Mouse (Mus musculus): ENCODE data around the gene 6430531B16Rik. TPM values are rescaled to one million over a fixed set of nuclear protein-coding genes. Genes with fewer than 3 reads are reported as not detected.

Gene 6430531B16Rik
- total and polyA plus RNA-seq, 3 experiments: 0.11 TPM; not detected in 2

GRCm38 (mm10) chr7:139974307-139974706, 4.2 kb downstream of the 6430531B16Rik start:
- no peaks in the 10 kb centered on the region for H3K9me3 ChIP-seq (replicated peaks)
- ATAC-seq (ENCODE audit: extremely low read depth, insufficient number of reproducible peaks, low FRiP score, poor library complexity, severe bottlenecking) (no peak), DNase-seq (ENCODE audit: low spot score) (no peak)
- no peaks in the 10 kb centered on the region for H3K36me3 ChIP-seq (replicated peaks)
- no peak overlapping the region for H3K4me3 ChIP-seq (ENCODE audit: low read depth, low read length)
- H3K4me1 ChIP-seq (ENCODE audit: insufficient read depth, low read depth, low read length): no peaks in the 10 kb centered on the region; the same call in 1 of the 2 replicates
- TF ChIP-seq GATA2 (IDR thresholded peaks at IDR 0.05; ENCODE audit: borderline replicate concordance, low read depth, low read length) (no peak), TAL1 (conservative IDR thresholded peaks at IDR 0.05; ENCODE audit: low read depth, low read length) (no peak), POLR2AphosphoS5 (IDR thresholded peaks at IDR 0.05; ENCODE audit: insufficient replicate concordance, low read depth, low read length) (no peak), GATA1 (IDR thresholded peaks at IDR 0.05; ENCODE audit: borderline replicate concordance, low read length) (no peak), CTCF (IDR thresholded peaks at IDR 0.05; ENCODE audit: low read depth, low read length) (no peak)
- peaks cover 14% of the 10 kb centered on the region; the same call in 1 of the 2 replicates for H3K27me3 ChIP-seq (ENCODE audit: insufficient read depth, low read length)

- no peaks in the 10 kb centered on the region; the same call in 1 of the 2 replicates for H3K4me1 ChIP-seq (ENCODE audit: insufficient read depth, low read depth, low read length)
- ATAC-seq (ENCODE audit: extremely low read depth, insufficient number of reproducible peaks, low FRiP score, poor library complexity, severe bottlenecking) (no peak), DNase-seq (ENCODE audit: low spot score) (no peak)
- no peak overlapping the region for H3K4me3 ChIP-seq (ENCODE audit: low read depth, low read length)
- H3K27me3 ChIP-seq (ENCODE audit: insufficient read depth, low read length): peaks cover 10% of the 10 kb centered on the region; the same call in 1 of the 2 replicates
- no peaks in the 10 kb centered on the region for H3K36me3 ChIP-seq (replicated peaks)
- TF ChIP-seq TAL1 (conservative IDR thresholded peaks at IDR 0.05; ENCODE audit: low read depth, low read length) (no peak), CTCF (IDR thresholded peaks at IDR 0.05; ENCODE audit: low read depth, low read length) (no peak), GATA1 (IDR thresholded peaks at IDR 0.05; ENCODE audit: borderline replicate concordance, low read length) (no peak), POLR2AphosphoS5 (IDR thresholded peaks at IDR 0.05; ENCODE audit: insufficient replicate concordance, low read depth, low read length) (no peak), GATA2 (IDR thresholded peaks at IDR 0.05; ENCODE audit: borderline replicate concordance, low read depth, low read length) (no peak)
- H3K9me3 ChIP-seq (replicated peaks): no peaks in the 10 kb centered on the region
Measured at GRCm38 (mm10) chr7:139972923-139973331, 5.6 kb downstream of the 6430531B16Rik start.

DNA sequence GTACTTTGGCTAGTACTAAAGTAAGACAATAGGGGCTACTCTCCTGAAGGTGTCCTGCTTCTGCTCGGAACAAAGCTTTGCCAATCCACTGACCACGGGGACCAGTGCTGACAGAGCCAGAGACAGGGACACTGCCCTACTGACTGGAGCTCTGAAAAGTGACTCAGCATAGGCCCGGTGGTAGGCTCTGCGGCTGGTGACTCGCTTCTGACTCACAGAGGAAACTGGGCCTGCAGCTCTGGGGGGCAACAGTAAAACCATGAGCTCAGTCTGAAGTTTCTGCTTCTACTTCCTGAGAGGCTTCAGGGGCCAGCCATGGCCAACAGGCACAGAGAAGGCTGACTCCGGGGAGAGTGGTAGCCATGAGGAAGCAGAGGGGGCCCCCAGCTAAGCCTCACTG, 7.1 kb downstream of the 6430531B16Rik start:
- TF ChIP-seq POLR2AphosphoS5 (IDR thresholded peaks at IDR 0.05; ENCODE audit: insufficient replicate concordance, low read depth, low read length): no peak
- TF ChIP-seq GATA2 (IDR thresholded peaks at IDR 0.05; ENCODE audit: borderline replicate concordance, low read depth, low read length): no peak
- no peak for TF ChIP-seq GATA1 (IDR thresholded peaks at IDR 0.05; ENCODE audit: borderline replicate concordance, low read length)
- TF ChIP-seq CTCF (IDR thresholded peaks at IDR 0.05; ENCODE audit: low read depth, low read length): no peak
- TF ChIP-seq TAL1 (conservative IDR thresholded peaks at IDR 0.05; ENCODE audit: low read depth, low read length): no peak
- H3K4me1 ChIP-seq (ENCODE audit: insufficient read depth, low read depth, low read length): no peaks in the 10 kb centered on the region; the same call in 1 of the 2 replicates
- no peak for DNase-seq (ENCODE audit: low spot score)
- no peak overlapping the region for H3K4me3 ChIP-seq (ENCODE audit: low read depth, low read length)
- H3K27me3 ChIP-seq (ENCODE audit: insufficient read depth, low read length): peaks cover 8% of the 10 kb centered on the region; the same call in 1 of the 2 replicates
- H3K36me3 ChIP-seq (replicated peaks): no peaks in the 10 kb centered on the region
- H3K9me3 ChIP-seq (replicated peaks): no peaks in the 10 kb centered on the region
- ATAC-seq (ENCODE audit: extremely low read depth, insufficient number of reproducible peaks, low FRiP score, poor library complexity, severe bottlenecking): peak; percentile 31; the same call in 1 of the 2 replicates

DNA sequence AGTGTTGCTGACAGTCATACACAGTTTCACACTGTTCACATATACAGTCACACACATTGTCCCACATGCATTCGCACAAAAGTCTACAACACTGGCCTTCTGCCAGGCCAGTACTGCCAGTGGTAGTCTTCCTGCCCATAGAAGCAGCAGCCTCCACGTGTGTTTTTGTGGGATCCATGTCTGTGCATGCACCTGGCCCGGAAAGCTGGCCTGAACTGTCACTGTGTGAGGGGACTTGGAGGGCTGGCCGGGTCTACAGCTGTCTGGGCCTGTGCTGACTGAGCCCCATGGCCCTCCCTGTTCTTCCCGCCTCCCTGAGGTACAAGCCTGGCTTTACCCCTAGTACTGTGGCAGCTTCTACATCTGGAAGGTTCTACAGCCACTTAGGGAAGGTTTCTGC, 7.6 kb downstream of the 6430531B16Rik start:
- ATAC-seq (ENCODE audit: extremely low read depth, insufficient number of reproducible peaks, low FRiP score, poor library complexity, severe bottlenecking): no peak
- DNase-seq (ENCODE audit: low spot score): no peak
- H3K9me3 ChIP-seq (replicated peaks): no peaks in the 10 kb centered on the region
- no peak for TF ChIP-seq TAL1 (conservative IDR thresholded peaks at IDR 0.05; ENCODE audit: low read depth, low read length)
- TF ChIP-seq GATA2 (IDR thresholded peaks at IDR 0.05; ENCODE audit: borderline replicate concordance, low read depth, low read length): no peak
- TF ChIP-seq GATA1 (IDR thresholded peaks at IDR 0.05; ENCODE audit: borderline replicate concordance, low read length): no peak
- no peak for TF ChIP-seq POLR2AphosphoS5 (IDR thresholded peaks at IDR 0.05; ENCODE audit: insufficient replicate concordance, low read depth, low read length)
- no peak for TF ChIP-seq CTCF (IDR thresholded peaks at IDR 0.05; ENCODE audit: low read depth, low read length)
- H3K36me3 ChIP-seq (replicated peaks): no peaks in the 10 kb centered on the region
- H3K4me3 ChIP-seq (ENCODE audit: low read depth, low read length): no peak overlapping the region
- no peaks in the 10 kb centered on the region; the same call in 1 of the 2 replicates for H3K4me1 ChIP-seq (ENCODE audit: insufficient read depth, low read depth, low read length)
- peaks cover 8% of the 10 kb centered on the region; the same call in 1 of the 2 replicates for H3K27me3 ChIP-seq (ENCODE audit: insufficient read depth, low read length)

- H3K4me1 ChIP-seq (ENCODE audit: insufficient read depth, low read depth, low read length): no peaks in the 10 kb centered on the region; the same call in 1 of the 2 replicates
- no peaks in the 10 kb centered on the region for H3K36me3 ChIP-seq (replicated peaks)
- no peaks in the 10 kb centered on the region for H3K9me3 ChIP-seq (replicated peaks)
- H3K4me3 ChIP-seq (ENCODE audit: low read depth, low read length): no peak overlapping the region
- ATAC-seq (ENCODE audit: extremely low read depth, insufficient number of reproducible peaks, low FRiP score, poor library complexity, severe bottlenecking): no peak
- peaks cover 8% of the 10 kb centered on the region; the same call in 1 of the 2 replicates for H3K27me3 ChIP-seq (ENCODE audit: insufficient read depth, low read length)
- no peak for DNase-seq (ENCODE audit: low spot score)
- no peak for TF ChIP-seq GATA2 (IDR thresholded peaks at IDR 0.05; ENCODE audit: borderline replicate concordance, low read depth, low read length)
- no peak for TF ChIP-seq GATA1 (IDR thresholded peaks at IDR 0.05; ENCODE audit: borderline replicate concordance, low read length)
Measured at GRCm38 (mm10) chr7:139970216-139970919, 8.2 kb downstream of the 6430531B16Rik start.

DNA sequence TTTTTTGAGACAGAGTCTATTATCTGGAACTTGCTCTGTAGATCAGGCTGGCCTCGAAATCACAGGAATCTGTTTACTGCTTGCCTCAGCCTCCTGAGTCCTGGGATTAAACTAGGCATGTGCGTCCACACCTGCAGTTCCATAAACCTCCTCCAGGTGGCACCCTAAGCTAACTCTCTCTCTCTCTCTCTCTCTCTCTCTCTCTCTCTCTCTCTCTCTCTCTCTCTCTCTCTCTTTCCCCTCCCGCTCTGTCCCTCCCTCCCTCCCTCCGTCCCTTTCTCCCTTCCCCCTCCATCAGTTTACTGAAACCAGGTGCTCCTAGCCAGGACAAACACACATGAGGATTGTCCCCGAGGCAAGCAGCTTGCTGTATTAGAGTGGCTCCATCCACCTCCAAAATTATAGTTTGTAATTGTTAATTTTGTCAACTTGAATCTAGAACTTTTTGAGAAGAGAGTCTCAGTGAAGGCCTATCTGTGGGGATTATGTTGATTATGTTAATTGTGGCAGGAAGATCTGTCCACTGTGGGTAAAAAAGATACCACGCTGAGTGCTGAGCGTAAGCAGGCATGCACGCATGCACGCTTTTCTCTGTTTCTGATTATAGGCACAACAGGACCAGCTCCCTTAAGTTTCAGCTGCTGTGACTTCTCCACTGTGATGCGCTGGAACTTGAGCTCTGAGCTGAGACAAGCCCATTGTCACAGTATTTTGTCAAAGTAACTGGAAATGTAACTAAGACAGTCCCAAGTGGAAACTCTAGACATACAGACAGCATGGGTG, 9.0 kb downstream of the 6430531B16Rik start:
- H3K36me3 ChIP-seq (replicated peaks): no peaks in the 10 kb centered on the region
- no peaks in the 10 kb centered on the region for H3K9me3 ChIP-seq (replicated peaks)
- DNase-seq (ENCODE audit: low spot score) (no peak), ATAC-seq (ENCODE audit: extremely low read depth, insufficient number of reproducible peaks, low FRiP score, poor library complexity, severe bottlenecking) (no peak)
- H3K4me3 ChIP-seq (ENCODE audit: low read depth, low read length): no peak overlapping the region
- peaks cover 5% of the 10 kb centered on the region; the same call in 1 of the 2 replicates for H3K27me3 ChIP-seq (ENCODE audit: insufficient read depth, low read length)
- no peaks in the 10 kb centered on the region for H3K4me1 ChIP-seq (ENCODE audit: insufficient read depth, low read depth, low read length)
- TF ChIP-seq POLR2AphosphoS5 (IDR thresholded peaks at IDR 0.05; ENCODE audit: insufficient replicate concordance, low read depth, low read length) (no peak), CTCF (IDR thresholded peaks at IDR 0.05; ENCODE audit: low read depth, low read length) (peak; percentile 82), GATA2 (IDR thresholded peaks at IDR 0.05; ENCODE audit: borderline replicate concordance, low read depth, low read length) (no peak)

All from G1E (cell line).